Comparison of ENCODE assay signal across 8 mouse cellular contexts in the genomic region with DNA sequence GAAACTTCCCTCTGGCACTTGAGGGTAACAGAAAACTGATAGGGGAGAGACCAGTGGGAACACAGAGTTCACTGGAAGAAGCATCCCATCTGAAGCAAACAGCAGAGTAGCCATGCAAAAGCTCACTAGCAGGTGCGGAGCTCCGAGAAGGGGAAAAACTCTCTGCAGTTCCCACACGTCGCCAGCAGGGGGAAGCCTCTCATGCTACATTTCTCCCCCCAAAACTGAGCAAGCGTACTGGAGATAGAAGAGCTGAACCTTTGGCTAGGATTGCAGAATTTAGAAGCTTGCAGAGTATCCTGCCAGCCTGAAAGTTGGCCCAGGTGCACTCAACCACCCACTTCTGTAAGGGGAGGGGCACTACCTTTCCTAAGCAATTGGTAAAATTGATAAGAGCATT. TPM values are rescaled to one million over a fixed set of nuclear protein-coding genes. Genes with fewer than 3 reads are reported as not detected.
DNase-seq lines count a peak whose midpoint lies in the region; ATAC-seq lines count a peak whose summit lies in the region.

No protein-coding gene starts in this region.

- no peak overlapping the region for H3K27ac ChIP-seq in liver, embryonic 12.5 days
- no peak overlapping the region for H3K27ac ChIP-seq in neural tube, embryonic 11.5 days (ENCODE audit: low read depth, low read length)

- WGBS in liver, embryonic 12.5 days (ENCODE audit: insufficient replicate concordance) = 9% methylated on average over 5 of the region's 5 CpGs
- WGBS in neural tube, embryonic 11.5 days = 13% methylated on average over 5 of the region's 5 CpGs

- intact Hi-C loops in left cerebral cortex, postnatal 10 days (cut with DNase I) = no loop called here

- peaks cover 21% of the 10 kb centered on the region for H3K27me3 ChIP-seq in liver, embryonic 12.5 days (replicated peaks)
- H3K27me3 ChIP-seq in neural tube, embryonic 11.5 days (ENCODE audit: control insufficient read depth, insufficient read depth, low read length) = 0 out of 2 replicates have a peak, but pooled peaks cover 2% of the 10 kb centered on the region

- ATAC-seq in liver, embryonic 12.5 days = no peak
- no peak for ATAC-seq in neural tube, embryonic 11.5 days (ENCODE audit: insufficient read depth, low FRiP score, low TSS enrichment)

- no peaks in the 10 kb centered on the region for H3K4me1 ChIP-seq in liver, embryonic 12.5 days
- no peaks in the 10 kb centered on the region for H3K4me1 ChIP-seq in neural tube, embryonic 11.5 days (ENCODE audit: control insufficient read depth, insufficient read depth, low read length)

- no peak overlapping the region for H3K4me2 ChIP-seq in liver, embryonic 12.5 days
- H3K4me2 ChIP-seq in neural tube, embryonic 11.5 days (ENCODE audit: low read depth) = no peak overlapping the region

- no peaks in the 10 kb centered on the region for H3K36me3 ChIP-seq in liver, embryonic 12.5 days
- no peaks in the 10 kb centered on the region for H3K36me3 ChIP-seq in neural tube, embryonic 11.5 days (ENCODE audit: control insufficient read depth, insufficient read depth, low read length)

- H3K9me3 ChIP-seq in liver, embryonic 12.5 days (replicated peaks) = no peaks in the 10 kb centered on the region
- H3K9me3 ChIP-seq in neural tube, embryonic 11.5 days (ENCODE audit: control insufficient read depth, low read length) = no peaks in the 10 kb centered on the region

- no peak overlapping the region for H3K9ac ChIP-seq in liver, embryonic 12.5 days
- no peak overlapping the region for H3K9ac ChIP-seq in neural tube, embryonic 11.5 days (ENCODE audit: low read length)

- H3K4me3 ChIP-seq in liver, embryonic 12.5 days = no peak overlapping the region
- no peak overlapping the region for H3K4me3 ChIP-seq in neural tube, embryonic 11.5 days (ENCODE audit: low read depth, low read length)

- DNase-seq in liver = peak; percentile 47
- peak; percentile 79 to 82 for DNase-seq in cerebellum, adult 18-20 months
- peak; percentile 67 to 78 for DNase-seq in frontal cortex, postnatal 36 days (ENCODE audit: low spot score in 2 of 2)
- DNase-seq in hindlimb bud, embryonic 11.5 days (ENCODE audit: extremely low spot score, low read depth, low spot score) = peak; percentile 16
- DNase-seq in left cerebral cortex, postnatal 10 days (ENCODE audit: extremely low spot score in 1 of 2, low spot score in 2 of 2) = peak; percentile 61 to 63
- DNase-seq in neural tube, embryonic 11.5 days (ENCODE audit: low spot score) = peak; percentile 71
- DNase-seq in thymus, adult 18-20 months = peak; percentile 29 to 31

RNA-seq across cellular contexts. Expression of a gene that starts 14.7 kb away (rescaled TPM):
- polyA plus RNA-seq in liver, embryonic 12.5 days (2016; fragmentation: Nextera tagmentation; extraction: Ambion mirVana) = 0.33 and 0.43 TPM in 2 replicates
- total RNA-seq in left cerebral cortex, postnatal 10 days (2021) = 10 to 100 TPM; 14.9 to 16.6 TPM
- 2.4 and 2.6 TPM in 2 replicates for polyA plus RNA-seq in neural tube, embryonic 11.5 days (2014; fragmentation: Nextera tagmentation; extraction: Ambion mirVana)

Comparison
In these comparisons a context has a peak if more than half of its experiments do, and no peak if none do; other contexts are left out.
1. DNase-seq: peak in every context shown above with its lines; median percentile 80 in cerebellum, adult 18-20 months; 72 in frontal cortex, postnatal 36 days; 71 in neural tube, embryonic 11.5 days; 62 in left cerebral cortex, postnatal 10 days; 47 in liver; 30 in thymus, adult 18-20 months; 16 in hindlimb bud, embryonic 11.5 days.